8 mouse cellular contexts compared by ENCODE assay signal in the genomic region with DNA sequence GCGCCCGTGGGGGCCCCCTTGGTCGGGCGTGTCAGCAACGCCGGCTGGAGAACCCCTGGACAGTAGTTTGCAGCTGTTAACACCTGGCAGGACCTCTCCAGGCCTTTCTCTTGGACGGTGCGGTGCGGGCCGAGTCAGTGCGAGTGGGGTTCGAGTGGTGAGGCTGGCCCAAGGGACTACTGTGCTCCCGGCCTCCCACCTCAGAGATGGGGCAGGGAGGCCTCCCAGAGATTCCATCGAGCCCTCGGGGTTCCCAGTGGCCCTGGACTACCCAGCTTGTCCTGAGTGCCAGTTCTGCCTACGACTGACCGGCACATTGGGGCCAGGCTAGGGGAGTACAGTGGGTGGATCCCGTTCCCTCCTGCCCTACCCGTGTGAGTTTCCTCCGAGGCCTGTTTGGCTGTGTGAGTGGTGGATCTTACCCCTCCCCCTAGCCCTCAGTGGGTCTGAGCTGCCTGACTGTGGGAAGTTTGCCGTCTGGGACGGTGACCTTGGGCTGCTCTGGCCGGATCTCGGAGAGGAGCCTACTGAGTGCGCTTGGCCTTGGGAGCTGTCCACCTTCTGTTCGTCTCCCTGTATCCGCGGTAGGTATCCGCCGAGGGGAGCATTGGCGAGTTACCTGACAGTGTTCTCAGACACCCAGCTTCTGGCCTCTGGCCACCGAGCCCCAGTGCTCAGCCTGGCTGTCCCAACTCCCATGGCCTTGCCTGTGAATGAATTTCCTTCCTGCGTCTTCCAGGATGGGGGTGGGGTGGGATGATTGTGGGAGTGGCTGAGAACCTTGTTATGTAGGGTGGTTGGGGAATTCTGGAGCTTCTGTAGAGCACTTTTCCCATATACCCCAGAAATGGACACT. TPM values are rescaled to one million over a fixed set of nuclear protein-coding genes. Genes with fewer than 3 reads are reported as not detected.
DNase-seq lines count a peak whose midpoint lies in the region; ATAC-seq and TF ChIP-seq lines count a peak whose summit lies in the region.

No protein-coding gene starts in this region.

- TF ChIP-seq CTCF in CH12.LX (conservative IDR thresholded peaks at IDR 0.05 in 1 of 2, IDR thresholded peaks at IDR 0.05 in 1 of 2; ENCODE audit: low read depth in 2 of 2, low read length in 2 of 2), result no peak
- no peak for TF ChIP-seq CTCF in lung, embryonic 14.5 days (IDR thresholded peaks at IDR 0.05; ENCODE audit: low read depth)

- no peak for TF ChIP-seq POLR2A in CH12.LX (IDR thresholded peaks at IDR 0.05; ENCODE audit: low read depth, low read length)

- H3K36me3 ChIP-seq in CH12.LX (replicated peaks in 1 of 2; ENCODE audit: control insufficient read depth in 1 of 2, insufficient read depth in 1 of 2, low read length in 1 of 2), result peaks cover 2 to 17% of the 10 kb centered on the region in 2 experiments
- H3K36me3 ChIP-seq in embryonic facial prominence, embryonic 13.5 days, result 0 out of 2 replicates have a peak, but pooled peaks cover 3% of the 10 kb centered on the region
- H3K36me3 ChIP-seq in heart, embryonic 10.5 days, result peaks cover 2% of the 10 kb centered on the region; the same call in 1 of the 2 replicates
- no peaks in the 10 kb centered on the region for H3K36me3 ChIP-seq in kidney, embryonic 14.5 days (ENCODE audit: control insufficient read depth, insufficient read depth, low read length)
- no peaks in the 10 kb centered on the region for H3K36me3 ChIP-seq in lung, embryonic 14.5 days (ENCODE audit: insufficient read depth)

- 1% methylated on average over 33 of the region's 33 CpGs for WGBS in embryonic facial prominence, embryonic 13.5 days
- WGBS in heart, embryonic 10.5 days, result under 1% methylated on average over 33 of the region's 33 CpGs
- under 1% methylated on average over 31 of the region's 33 CpGs for WGBS in kidney, embryonic 14.5 days
- under 1% methylated on average over 33 of the region's 33 CpGs for WGBS in lung, embryonic 14.5 days

- no peaks in the 10 kb centered on the region for H3K9me3 ChIP-seq in CH12.LX (replicated peaks; ENCODE audit: low read length)
- H3K9me3 ChIP-seq in embryonic facial prominence, embryonic 13.5 days, result no peaks in the 10 kb centered on the region
- no peaks in the 10 kb centered on the region for H3K9me3 ChIP-seq in heart, embryonic 10.5 days
- no peaks in the 10 kb centered on the region for H3K9me3 ChIP-seq in kidney, embryonic 14.5 days (ENCODE audit: control insufficient read depth, low read length)
- no peaks in the 10 kb centered on the region for H3K9me3 ChIP-seq in lung, embryonic 14.5 days (ENCODE audit: low read depth, low read length)

- H3K4me3 ChIP-seq in CH12.LX (replicated peaks in 1 of 3; ENCODE audit: low read depth in 2 of 3, low read length in 2 of 3, poor library complexity in 1 of 3), result peak overlapping the region; percentile 73 to 96 (median 88)
- peak overlapping the region; percentile 98 for H3K4me3 ChIP-seq in embryonic facial prominence, embryonic 13.5 days
- H3K4me3 ChIP-seq in heart, embryonic 10.5 days, result peak overlapping the region; percentile 89
- peak overlapping the region; percentile 77 for H3K4me3 ChIP-seq in kidney, embryonic 14.5 days (ENCODE audit: low read length)
- peak overlapping the region; percentile 89 for H3K4me3 ChIP-seq in lung, embryonic 14.5 days (ENCODE audit: low read depth, low read length)

- no peak for ATAC-seq in embryonic facial prominence, embryonic 13.5 days (ENCODE audit: insufficient number of reproducible peaks, insufficient read depth, low FRiP score, low TSS enrichment, low read depth)
- peak; percentile 3 for ATAC-seq in kidney, embryonic 14.5 days (ENCODE audit: low FRiP score, low TSS enrichment)
- ATAC-seq in lung, embryonic 14.5 days (ENCODE audit: insufficient read depth), result peak; percentile 5; the same call in 1 of the 2 replicates
- ATAC-seq in neutrophil, adult 5-6 weeks (ENCODE audit: extremely low read depth, insufficient number of reproducible peaks, low FRiP score, poor library complexity, severe bottlenecking), result peak; percentile 4; the same call in 1 of the 2 replicates
- no peak for ATAC-seq in megakaryocyte progenitor cell, adult 5-6 weeks (replicated peaks; ENCODE audit: poor library complexity)

- dilution Hi-C loops in CH12.LX (cut with MboI; ENCODE audit: extremely low pct_ligation_motif_present, extremely low pct_unique_long_range_greater_than_20kb, low sequenced_read_pairs), result no loop called here

- TF ChIP-seq RAD21 in CH12.LX (IDR thresholded peaks at IDR 0.05; ENCODE audit: low read depth, low read length), result no peak

- no peak for TF ChIP-seq EP300 in CH12.LX (IDR thresholded peaks at IDR 0.05; ENCODE audit: low read length)

- peak overlapping the region; percentile 99 for H3K4me2 ChIP-seq in CH12.LX (ENCODE audit: insufficient read depth, low read depth, poor library complexity, severe bottlenecking)
- H3K4me2 ChIP-seq in embryonic facial prominence, embryonic 13.5 days, result peak overlapping the region; percentile 94
- H3K4me2 ChIP-seq in kidney, embryonic 14.5 days (replicated peaks; ENCODE audit: low read depth, low read length), result peak overlapping the region; percentile 88
- H3K4me2 ChIP-seq in lung, embryonic 14.5 days, result peak overlapping the region; percentile 97

- H3K4me1 ChIP-seq in CH12.LX (ENCODE audit: control insufficient read depth in 1 of 2, insufficient read depth in 2 of 2), result peaks cover 31 to 63% of the 10 kb centered on the region in 2 experiments
- peaks cover 80% of the 10 kb centered on the region for H3K4me1 ChIP-seq in embryonic facial prominence, embryonic 13.5 days
- peaks cover 89% of the 10 kb centered on the region for H3K4me1 ChIP-seq in heart, embryonic 10.5 days
- peaks cover 58% of the 10 kb centered on the region for H3K4me1 ChIP-seq in kidney, embryonic 14.5 days (ENCODE audit: control insufficient read depth, insufficient read depth, low read length)
- H3K4me1 ChIP-seq in lung, embryonic 14.5 days (ENCODE audit: insufficient read depth), result peaks cover 49% of the 10 kb centered on the region

- H3K27ac ChIP-seq in CH12.LX (ENCODE audit: insufficient read depth, low read depth), result peak overlapping the region; percentile 92
- H3K27ac ChIP-seq in embryonic facial prominence, embryonic 13.5 days, result peak overlapping the region; percentile 99
- peak overlapping the region; percentile 95 for H3K27ac ChIP-seq in heart, embryonic 10.5 days
- peak overlapping the region; percentile 98 for H3K27ac ChIP-seq in kidney, embryonic 14.5 days (ENCODE audit: low read depth, low read length)
- H3K27ac ChIP-seq in lung, embryonic 14.5 days (ENCODE audit: low read depth), result peak overlapping the region; percentile 99

- DNase-seq in CH12.LX (ENCODE audit: extremely low read depth), result no peak
- peak; percentile 63 to 69 for DNase-seq in adrenal gland, adult 18-20 months (ENCODE audit: low spot score in 2 of 2)
- DNase-seq in heart, embryonic 10.5 days (ENCODE audit: low spot score), result peak; percentile 87
- peak; percentile 73 for DNase-seq in lung, embryonic 14.5 days

- peak overlapping the region; percentile 89 for H3K9ac ChIP-seq in CH12.LX (ENCODE audit: insufficient read depth, low read depth)
- peak overlapping the region; percentile 92 for H3K9ac ChIP-seq in embryonic facial prominence, embryonic 13.5 days
- H3K9ac ChIP-seq in kidney, embryonic 14.5 days (ENCODE audit: low read depth, low read length), result peak overlapping the region; percentile 81
- peak overlapping the region; percentile 91 for H3K9ac ChIP-seq in lung, embryonic 14.5 days

- H3K27me3 ChIP-seq in CH12.LX (replicated peaks), result no peaks in the 10 kb centered on the region
- no peaks in the 10 kb centered on the region for H3K27me3 ChIP-seq in embryonic facial prominence, embryonic 13.5 days
- no peaks in the 10 kb centered on the region for H3K27me3 ChIP-seq in heart, embryonic 10.5 days (ENCODE audit: insufficient read depth, poor library complexity, severe bottlenecking)
- no peaks in the 10 kb centered on the region for H3K27me3 ChIP-seq in kidney, embryonic 14.5 days (ENCODE audit: control insufficient read depth, insufficient read depth, low read length)
- H3K27me3 ChIP-seq in lung, embryonic 14.5 days (ENCODE audit: insufficient read depth, low read length), result no peaks in the 10 kb centered on the region

- in situ Hi-C loops in CH12.LX (cut with MboI; ENCODE audit: low pct_ligation_motif_present, low pct_unique_long_range_greater_than_20kb, low sequenced_read_pairs), result no loop called here

- H3K79me2 ChIP-seq in CH12.LX (replicated peaks; ENCODE audit: control insufficient read depth, extremely low read depth, insufficient read depth, poor library complexity, severe bottlenecking), result peaks cover 56% of the 10 kb centered on the region

TF ChIP-seq in CH12.LX, 34 proteins besides CTCF, POLR2A, EP300 and RAD21:
- TF ChIP-seq UBTF (IDR thresholded peaks at IDR 0.05; ENCODE audit: low read depth, low read length) (0 out of 2 replicates have a peak, but pooled peaks have one; percentile 42), ELF1 (IDR thresholded peaks at IDR 0.05; ENCODE audit: low read depth, low read length) (no peak), MYC (IDR thresholded peaks at IDR 0.05; ENCODE audit: low read depth, low read length) (0 out of 2 replicates have a peak, but pooled peaks have one; percentile 25), SIN3A (IDR thresholded peaks at IDR 0.05; ENCODE audit: low read length) (peak; percentile 15; the same call in 1 of the 2 replicates), MAX (IDR thresholded peaks at IDR 0.05; ENCODE audit: low read length) (no peak), KAT2A (IDR thresholded peaks at IDR 0.05; ENCODE audit: insufficient replicate concordance, low read length) (no peak), IRF4 (IDR thresholded peaks at IDR 0.05; ENCODE audit: low read depth, low read length) (no peak), CHD1 (IDR thresholded peaks at IDR 0.05; ENCODE audit: low read depth, low read length) (0 out of 2 replicates have a peak, but pooled peaks have one; percentile 12), MAFK (IDR thresholded peaks at IDR 0.05; ENCODE audit: insufficient replicate concordance, low read length) (no peak), PAX5 (IDR thresholded peaks at IDR 0.05; ENCODE audit: low read length) (no peak), HCFC1 (IDR thresholded peaks at IDR 0.05; ENCODE audit: low read depth, low read length) (no peak)
TF ChIP-seq in CH12.LX: peak in this region for 4.

RNA-seq across cellular contexts. Expression of a gene that starts 1.0 kb away (rescaled TPM):
- total RNA-seq in CH12.LX (2012; rRNA removed) (10.9 and 11.0 TPM in 2 replicates), CH12.LX (2014; rRNA removed) (4.3 and 4.8 TPM in 2 replicates)
- 51.2 and 75.8 TPM in 2 replicates for polyA plus RNA-seq in CH12.LX (2012; ENCODE audit: insufficient read length, low read depth)
- 10 to 100 TPM; 83.3 to 90.7 TPM for total RNA-seq in adrenal gland, adult 18-20 months (2021)
- polyA plus RNA-seq in embryonic facial prominence, embryonic 13.5 days (2015; fragmentation: Nextera tagmentation; extraction: Ambion mirVana), result 18.1 and 18.2 TPM in 2 replicates
- polyA plus RNA-seq in heart, embryonic 10.5 days (2016; fragmentation: Nextera tagmentation; extraction: Ambion mirVana), result 35.8 and 47.3 TPM in 2 replicates
- polyA plus RNA-seq in kidney, embryonic 14.5 days (2014; fragmentation: Nextera tagmentation; extraction: Ambion mirVana), result 12.6 and 21.8 TPM in 2 replicates
- 24.7 and 25.4 TPM in 2 replicates for polyA plus RNA-seq in lung, embryonic 14.5 days (2014; fragmentation: Nextera tagmentation; extraction: Ambion mirVana)
- 120 and 162 TPM in 2 replicates for total RNA-seq in neutrophil, adult 5-6 weeks (2017)
- total RNA-seq in megakaryocyte progenitor cell, adult 5-6 weeks (2015), result 82.5 and 95.7 TPM in 2 replicates
- total RNA-seq in megakaryocyte progenitor cell, adult 5-6 weeks (2017), result 49.6 and 52.8 TPM in 2 replicates

Comparison
In these comparisons a context has a peak if more than half of its experiments do, and no peak if none do; other contexts are left out.
1. ATAC-seq: peak in kidney, embryonic 14.5 days (single experiment), lung, embryonic 14.5 days (single experiment) and neutrophil, adult 5-6 weeks (single experiment); none in embryonic facial prominence, embryonic 13.5 days (single experiment) and megakaryocyte progenitor cell, adult 5-6 weeks (single experiment).
2. Peak in every context shown above with its lines, with median percentiles within 50 percentile points of each other: H3K27ac ChIP-seq, H3K4me2 ChIP-seq, H3K4me3 ChIP-seq and H3K9ac ChIP-seq.